Mouse (Mus musculus) adrenal gland, adult 8-10 months (tissue): Measurements from ENCODE around the gene Tbce. TPM values are rescaled to one million over a fixed set of nuclear protein-coding genes. Genes with fewer than 3 reads are reported as not detected.
"Not testable (repeated sequence)": the region's sequence is repeated elsewhere in the genome, so short reads cannot be mapped to it uniquely, and the experiment has no call there.

Experiments used
- DNase-seq: peaks from one replicate; pipeline ENCODE4 v3.0.0; 2022
- total RNA-seq, 4 experiments: library from RNA; stranded (reverse); gene quantifications; 2 replicates each; pipeline ENCODE4 v1.2.4; 2022

The Tbce gene
- total RNA-seq = 10 to 100 TPM; 40.3 to 86.9 (median 59.4) TPM

GRCm38 (mm10) chr13:14039292-14039965 lies at the start of gene Tbce:
Gene Tbce, minus strand, starts transcription at chr13:14039638.
- peak; percentile 87 for DNase-seq

- DNase-seq = no peak
Observed at GRCm38 (mm10) chr13:14088669-14089068, 49.2 kb upstream of the Tbce start.

- no peak for DNase-seq
Observed at GRCm38 (mm10) chr13:14075326-14075725, 35.9 kb upstream of the Tbce start.

DNA sequence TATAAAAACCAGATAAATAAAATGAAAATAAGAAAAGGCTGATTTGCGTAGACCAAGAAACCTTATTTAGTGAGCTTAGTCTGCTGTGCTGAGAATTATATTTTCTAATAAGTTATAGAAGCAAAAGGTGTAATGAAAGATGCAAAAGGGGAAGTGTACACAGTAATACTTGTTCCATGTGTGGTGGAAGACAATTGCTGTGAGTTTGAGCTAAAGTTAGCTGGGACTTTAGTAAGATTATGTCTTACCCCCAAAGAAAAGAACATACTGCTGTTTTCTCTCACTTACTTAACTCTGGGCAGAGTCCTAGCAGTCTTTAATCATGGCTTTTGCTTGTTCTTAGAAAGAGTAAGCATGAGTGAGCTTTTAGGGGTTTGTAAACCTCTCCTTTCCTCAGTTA lies 34.9 kb upstream of the Tbce start:
- DNase-seq = no peak

GRCm38 (mm10) chr13:14069291-14069690 lies 29.9 kb upstream of the Tbce start:
- no peak for DNase-seq

GRCm38 (mm10) chr13:14068035-14068434 lies 28.6 kb upstream of the Tbce start:
- DNase-seq = no peak

DNA sequence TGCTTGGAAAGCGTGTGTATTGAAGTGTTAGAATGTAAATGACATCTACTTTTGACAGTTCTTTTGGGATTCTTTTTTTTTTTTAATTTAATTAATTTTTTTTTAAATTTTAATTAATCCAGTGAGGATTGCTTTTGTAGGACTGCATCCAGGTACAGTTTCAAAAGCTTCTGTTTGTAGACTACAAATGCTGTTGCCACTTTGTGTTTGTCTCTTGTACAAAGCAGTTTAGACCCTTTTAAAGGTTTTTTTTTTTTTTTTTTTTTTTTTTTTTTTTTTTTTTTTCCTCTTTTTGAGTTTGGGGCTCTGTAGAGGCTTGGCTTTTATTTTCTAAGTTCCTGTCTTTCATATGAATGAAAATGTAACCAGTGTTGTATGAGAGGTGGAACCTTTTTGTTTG lies 26.3 kb upstream of the Tbce start:
- DNase-seq = no peak

DNA sequence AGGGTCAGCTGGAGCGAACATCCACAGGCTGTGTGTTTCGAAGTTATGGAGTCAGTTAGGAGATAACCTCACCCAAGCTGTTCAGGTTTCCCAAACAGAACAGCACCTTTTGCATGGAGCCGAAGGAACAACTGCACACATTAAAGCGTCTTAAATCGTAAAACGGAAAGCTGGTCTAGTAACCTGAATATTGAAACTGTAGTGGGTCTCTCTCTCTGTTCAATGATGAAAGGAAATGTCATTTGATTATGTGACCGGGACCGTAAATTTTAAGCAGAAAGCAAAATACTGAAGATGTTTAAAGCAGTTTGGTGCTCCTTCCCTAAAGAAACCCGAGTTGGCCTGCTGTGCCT lies 25.6 kb upstream of the Tbce start:
- no peak for DNase-seq

DNA sequence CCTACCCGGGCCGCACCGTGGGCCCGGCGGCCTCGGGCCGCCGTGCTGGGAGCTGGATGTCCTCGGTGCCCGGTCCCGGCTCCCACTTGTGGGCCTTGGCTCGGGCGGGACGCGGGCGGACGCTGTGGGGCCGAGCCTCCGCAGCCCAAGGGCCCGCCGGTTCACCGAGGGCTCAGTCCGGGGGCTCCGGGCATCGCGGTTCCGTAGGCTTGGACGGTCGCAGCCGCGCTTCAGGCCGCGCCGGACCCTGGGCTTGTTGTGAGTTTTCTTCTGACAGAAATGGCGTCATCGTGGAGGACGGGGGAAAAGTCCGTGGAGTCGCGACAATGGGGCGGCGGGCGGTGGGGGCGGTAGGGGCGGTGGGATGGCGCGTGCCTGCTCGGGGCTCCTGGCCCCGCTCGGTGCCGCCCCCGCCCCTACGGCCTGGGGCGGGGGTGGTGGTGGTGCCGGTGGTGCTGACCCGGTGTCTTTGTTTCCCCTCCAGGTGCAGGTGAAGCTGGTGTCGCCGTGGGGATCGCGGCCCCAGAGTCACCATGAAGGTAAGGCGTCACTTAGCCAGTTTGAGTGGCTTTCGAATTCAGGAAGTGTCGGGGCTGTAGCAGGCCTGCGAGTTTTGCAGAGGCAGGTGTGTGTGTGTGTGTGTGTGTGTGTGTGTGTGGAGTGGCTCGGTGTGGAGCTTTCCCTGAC lies 25.0 kb upstream of the Tbce start:
- DNase-seq = peak; percentile 25

DNA sequence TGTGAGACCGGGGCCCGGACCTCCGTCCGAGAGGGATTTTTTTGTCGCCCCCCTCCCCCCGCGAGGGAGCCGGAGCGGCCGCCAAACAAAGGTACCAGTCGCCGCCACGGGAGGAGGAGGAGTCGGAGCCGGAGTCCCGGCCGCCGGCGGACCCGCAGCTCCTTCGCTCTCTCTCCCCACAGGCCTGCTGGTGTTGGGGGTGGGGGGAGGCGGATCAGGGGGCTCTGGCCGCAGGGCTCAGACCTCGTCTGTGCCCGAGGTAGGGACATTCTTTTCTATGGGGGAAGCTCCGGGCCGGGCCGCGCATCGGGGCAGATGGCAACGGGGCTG lies 24.5 kb upstream of the Tbce start:
- no peak for DNase-seq

GRCm38 (mm10) chr13:14063013-14063941 lies 23.8 kb upstream of the Tbce start, which contains the start of the genes Arid4b and Ggps1:
Gene Arid4b, plus strand, starts transcription at chr13:14063232.
Gene Ggps1, minus strand, starts transcription at chr13:14063488.
- DNase-seq = peak; percentile 98

DNA sequence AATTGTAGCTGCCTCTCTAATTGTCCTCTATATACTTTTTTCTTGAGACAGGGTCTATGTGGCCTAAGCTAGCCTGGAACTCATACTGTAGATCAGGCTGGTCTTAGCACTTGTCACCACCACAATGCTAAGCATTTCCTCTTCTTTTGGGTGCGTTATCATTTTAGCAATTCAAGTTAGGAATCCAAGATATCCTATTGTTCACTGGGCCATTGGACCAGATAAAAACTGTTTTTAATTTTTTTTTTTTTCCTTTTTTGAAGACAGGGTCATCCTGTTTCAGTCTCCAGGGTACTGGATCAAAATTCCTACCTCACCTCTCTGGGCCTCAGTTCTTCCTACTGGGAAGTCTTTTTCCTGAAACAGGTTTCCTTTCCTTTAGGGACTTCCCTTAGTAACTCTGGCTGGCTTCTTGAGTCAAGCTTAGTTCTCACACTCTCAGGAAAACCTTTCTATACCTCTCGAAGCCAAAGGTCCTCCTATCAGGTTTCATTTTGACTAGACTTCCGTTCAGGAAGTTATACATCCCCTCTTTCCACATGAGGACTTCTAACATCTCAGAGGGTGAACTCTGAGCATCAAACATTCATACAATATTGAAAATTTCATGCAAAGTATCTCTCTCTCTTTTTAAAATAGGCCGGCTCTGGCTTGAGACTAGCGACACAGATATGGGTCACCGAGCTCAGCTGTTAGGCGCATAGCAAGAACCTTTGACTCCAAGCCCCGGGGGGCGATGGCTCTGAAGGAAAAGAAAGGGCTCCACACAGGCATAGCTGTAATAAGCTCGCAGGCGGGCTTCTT lies 23.0 kb upstream of the Tbce start:
- DNase-seq = no peak

- no peak for DNase-seq
Observed at GRCm38 (mm10) chr13:14059582-14059981, 20.1 kb upstream of the Tbce start.

GRCm38 (mm10) chr13:14056801-14057200 lies 17.4 kb upstream of the Tbce start:
- no peak for DNase-seq

DNA sequence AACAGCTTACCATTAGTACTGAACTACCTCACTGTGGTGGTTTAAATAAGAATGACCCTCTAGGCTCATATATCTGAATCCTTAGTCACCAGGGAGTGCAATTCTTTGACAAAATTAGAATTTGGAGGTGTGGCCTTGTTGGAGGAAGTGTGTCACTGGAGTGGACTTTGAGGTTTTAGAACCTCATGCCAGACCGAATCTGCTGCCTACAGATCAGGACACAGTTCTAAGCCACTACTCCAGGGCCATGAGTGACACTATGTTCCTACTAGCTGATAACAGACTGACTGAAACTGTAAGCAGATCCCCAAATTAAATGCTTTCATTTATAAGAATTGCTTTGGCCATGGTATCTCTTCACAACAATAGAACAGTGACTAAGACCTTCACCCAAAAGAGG lies 10.4 kb upstream of the Tbce start:
- DNase-seq = no peak

DNA sequence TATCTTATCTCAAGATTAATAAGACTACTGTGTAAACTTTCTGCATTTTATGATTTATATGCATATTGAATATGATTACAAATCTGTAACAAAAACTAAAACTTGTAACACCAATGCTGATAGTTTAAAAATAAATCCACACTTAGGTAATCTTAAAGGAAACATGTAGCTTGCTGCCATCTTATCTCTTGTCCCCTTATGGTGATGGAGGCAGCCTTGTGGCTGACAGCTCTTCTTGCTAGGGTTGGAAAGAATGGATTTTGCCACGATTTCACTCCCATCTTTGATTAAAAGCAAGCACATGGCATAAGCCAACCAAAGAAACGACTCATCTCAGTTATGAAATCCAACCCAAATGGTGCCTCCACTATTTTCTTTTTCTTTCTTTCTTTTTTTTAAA lies 5.1 kb upstream of the Tbce start:
- no peak for DNase-seq

DNA sequence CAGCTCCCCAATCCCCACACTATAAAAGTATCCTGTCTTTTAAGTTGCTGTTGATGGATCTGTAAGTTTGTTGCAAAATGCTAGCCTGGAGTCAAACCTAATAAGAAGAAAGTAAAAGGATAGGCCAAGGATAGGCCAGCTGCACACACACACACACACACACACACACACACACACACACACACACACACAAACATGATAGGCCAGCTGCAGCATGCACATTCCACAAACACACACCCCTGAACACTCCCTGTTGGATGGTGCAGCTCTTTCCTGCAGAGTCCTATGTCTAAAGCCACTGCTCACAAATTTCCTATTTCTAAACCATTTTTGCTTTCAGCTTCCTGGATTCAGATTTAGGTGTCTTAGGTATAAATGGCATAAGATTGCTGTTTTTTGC lies 4.4 kb upstream of the Tbce start:
- DNase-seq = no peak

- peak; percentile 13 for DNase-seq
Observed at GRCm38 (mm10) chr13:14040186-14040585, 748 bp upstream of the Tbce start.

GRCm38 (mm10) chr13:14038911-14039291 lies 537 bp downstream of the Tbce start:
- DNase-seq = no peak

DNA sequence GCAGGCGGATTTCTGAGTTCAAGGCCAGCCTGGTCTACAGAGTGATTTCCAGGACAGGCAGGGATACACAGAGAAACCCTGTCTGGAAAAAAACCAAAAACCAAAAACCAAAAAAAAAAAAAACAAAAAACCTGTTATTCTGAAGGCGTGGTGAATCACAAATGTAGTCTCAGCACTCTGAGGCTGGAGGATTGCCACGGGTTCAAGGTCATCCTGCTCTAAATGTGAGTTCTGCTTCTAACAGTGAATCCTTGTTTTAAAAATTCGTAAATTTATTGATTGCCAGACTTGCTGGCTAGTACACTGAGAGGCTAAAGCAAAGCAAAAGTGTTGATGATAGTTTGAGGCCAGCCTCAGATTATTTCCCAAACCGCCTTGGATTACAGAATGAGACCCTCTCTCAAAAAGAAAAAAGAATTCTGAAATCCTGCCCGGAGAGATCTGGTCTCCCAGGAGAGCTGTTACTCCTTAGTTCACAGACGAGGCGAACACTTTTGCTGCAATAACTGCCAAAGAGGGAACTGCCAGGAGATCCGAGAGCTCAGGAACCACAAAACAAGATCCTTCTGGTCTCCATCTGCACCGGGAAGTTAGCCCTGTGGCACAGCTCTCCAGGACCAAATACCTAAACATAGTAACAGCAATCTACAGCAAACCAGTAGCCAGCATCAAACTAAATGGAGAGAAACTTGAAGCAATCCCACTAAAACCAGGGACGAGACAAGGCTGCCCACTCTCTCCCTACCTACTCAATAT lies 3.4 kb downstream of the Tbce start:
- peak; percentile 26 for DNase-seq

DNA sequence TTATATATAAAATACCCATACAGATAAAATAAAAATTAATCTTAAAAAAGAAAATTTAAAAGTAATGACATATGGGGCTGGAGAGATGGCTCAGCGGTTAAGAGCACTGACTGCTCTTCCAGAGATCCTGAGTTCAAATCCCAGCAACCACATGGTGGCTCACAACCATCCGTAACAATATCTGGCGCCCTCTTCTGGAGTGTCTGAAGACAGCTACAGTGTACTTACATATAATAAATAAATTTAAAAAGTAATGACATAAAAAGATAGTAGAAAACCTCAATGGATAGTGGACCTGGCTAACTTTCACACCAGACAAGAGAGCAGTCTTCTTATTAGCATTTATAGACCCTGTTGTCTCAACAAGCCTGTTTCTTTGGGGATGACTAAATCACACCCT lies 4.1 kb downstream of the Tbce start:
- DNase-seq = not testable (repeated sequence)

- DNase-seq = no peak
Observed at GRCm38 (mm10) chr13:14034073-14034348, 5.4 kb downstream of the Tbce start.
